Mouse (Mus musculus) G1E (cell line): ENCODE measurements at regions not wholly inside any gene's neighbourhood (a gene's known extent, or its start where the extent isn't known, plus 50 kb on each side); places are given as distances from the start of the nearest gene placed in this dataset.
"Not testable (repeated sequence)": the region's sequence is repeated elsewhere in the genome, so short reads cannot be mapped to it uniquely, and the experiment has no call there.

Experiments used
- ATAC-seq: 2 replicates; pipeline ENCODE4 v1.8.0; 2016; ENCODE audit warnings: mild to moderate bottlenecking; ENCODE audit not compliant: insufficient number of reproducible peaks, poor library complexity, low FRiP score, severe bottlenecking; ENCODE audit errors: extremely low read depth
- DNase-seq: peaks from one replicate; pipeline ENCODE4 v3.0.0; 2012; ENCODE audit warnings: low spot score
- H3K27me3 ChIP-seq: 2 replicates; pipeline ENCODE4 v1.6.1; 2012; ENCODE audit warnings: mild to moderate bottlenecking, low read length, inconsistent platforms; ENCODE audit not compliant: insufficient read depth
- H3K36me3 ChIP-seq: replicated peaks from 2 replicates; pipeline ENCODE3; 2012; ENCODE audit warnings: mild to moderate bottlenecking, inconsistent platforms
- H3K4me1 ChIP-seq: 2 replicates; pipeline ENCODE4 v1.6.1; 2012; ENCODE audit warnings: low read depth, low read length, inconsistent platforms, mixed read lengths; ENCODE audit not compliant: insufficient read depth
- H3K4me3 ChIP-seq: 2 replicates; pipeline ENCODE4 v1.5.1; 2012; ENCODE audit warnings: low read depth, mild to moderate bottlenecking, inconsistent platforms, low read length, moderate library complexity, mixed read lengths
- H3K9me3 ChIP-seq: replicated peaks from 2 replicates; pipeline ENCODE4 v1.6.1; 2012; ENCODE audit warnings: inconsistent platforms
- CTCF ChIP-seq: IDR thresholded peaks from 2 replicates; pipeline ENCODE4 v1.5.1; 2012; ENCODE audit warnings: low read depth, low read length, inconsistent platforms, mixed read lengths
- GATA1 ChIP-seq: IDR thresholded peaks from 2 replicates; pipeline ENCODE4 v1.6.1; 2012; ENCODE audit warnings: borderline replicate concordance, low read length, inconsistent platforms, mixed read lengths
- GATA2 ChIP-seq: IDR thresholded peaks from 2 replicates; pipeline ENCODE4 v1.6.1; 2012; ENCODE audit warnings: low read depth, low read length, inconsistent platforms, borderline replicate concordance
- POLR2AphosphoS5 ChIP-seq: IDR thresholded peaks from 2 replicates; pipeline ENCODE4 v1.6.1; 2012; ENCODE audit warnings: low read depth, low read length, inconsistent platforms; ENCODE audit not compliant: insufficient replicate concordance
- TAL1 ChIP-seq: conservative IDR thresholded peaks from 2 replicates; pipeline ENCODE4 v1.6.1; 2012; ENCODE audit warnings: low read depth, low read length, inconsistent platforms, mixed read lengths

DNA sequence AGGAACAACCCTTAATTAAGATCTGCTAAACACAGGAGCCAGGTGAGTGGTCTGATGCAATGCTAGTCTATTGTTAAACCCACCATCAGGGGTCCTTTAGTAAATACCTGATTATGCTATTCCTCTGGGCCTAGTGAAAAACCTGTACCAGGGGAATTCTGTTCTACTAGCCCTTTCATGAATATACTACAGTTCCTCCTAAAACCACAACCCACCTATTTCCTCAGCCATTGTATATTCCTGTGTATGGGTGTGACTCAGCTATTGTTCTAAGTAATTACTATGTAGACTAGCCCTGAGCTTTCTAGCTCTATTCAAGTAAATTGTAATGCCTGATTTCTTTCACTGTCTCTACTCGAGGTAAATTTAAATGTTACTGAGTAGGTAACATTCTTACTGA, 57.0 kb upstream of the Egfem1 start:
- H3K9me3 ChIP-seq, DNase-seq, H3K36me3 ChIP-seq, H3K27me3 ChIP-seq, H3K4me3 ChIP-seq, ATAC-seq, H3K4me1 ChIP-seq: not testable (repeated sequence)

DNA sequence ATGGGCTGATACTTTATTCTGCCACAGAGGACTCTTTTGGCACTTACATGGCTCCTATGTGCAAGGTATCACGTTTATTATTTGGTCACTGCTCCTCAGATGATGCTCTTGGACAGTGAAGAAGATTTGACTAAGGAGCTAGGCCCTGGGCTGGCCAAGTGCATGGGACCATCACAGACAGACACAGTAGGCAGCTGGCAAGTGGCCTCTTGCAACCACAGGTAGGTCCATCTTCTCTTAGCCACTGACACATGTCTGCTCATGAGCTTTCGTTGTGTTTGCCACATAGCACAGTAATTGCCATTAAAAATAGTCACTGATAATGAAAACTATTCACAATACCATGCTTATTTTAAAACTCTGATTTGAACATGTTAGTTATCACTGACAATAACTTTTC, 54.1 kb upstream of the Egfem1 start:
- no peak for ATAC-seq
- no peaks in the 10 kb centered on the region for H3K36me3 ChIP-seq
- H3K9me3 ChIP-seq = no peaks in the 10 kb centered on the region
- TF ChIP-seq CTCF = no peak
- TF ChIP-seq GATA1 = no peak
- TF ChIP-seq TAL1 = no peak
- TF ChIP-seq POLR2AphosphoS5 = no peak
- no peak for TF ChIP-seq GATA2
- no peak for DNase-seq
- no peak overlapping the region for H3K4me3 ChIP-seq
- H3K4me1 ChIP-seq = no peaks in the 10 kb centered on the region
- no peaks in the 10 kb centered on the region for H3K27me3 ChIP-seq

DNA sequence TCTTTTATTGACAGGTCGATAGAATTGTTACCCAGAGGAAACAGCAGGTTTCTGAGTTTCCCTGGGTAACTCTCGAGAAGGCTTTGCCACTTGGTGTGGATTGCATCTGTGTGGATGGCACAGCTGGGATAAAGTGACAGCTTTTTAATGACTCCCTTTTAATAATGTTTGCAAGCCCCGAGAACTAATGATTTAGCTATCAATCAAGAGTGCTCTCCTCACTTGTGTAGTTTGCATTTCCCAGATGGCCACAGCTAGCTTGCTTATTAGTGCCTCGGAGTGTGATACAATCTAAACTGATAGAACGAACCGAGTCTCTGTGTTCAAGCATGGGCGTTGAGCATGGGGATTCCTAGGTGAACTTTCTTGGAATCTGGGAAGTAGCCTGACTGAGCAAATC, 51.0 kb upstream of the Egfem1 start:
- no peak for TF ChIP-seq POLR2AphosphoS5
- TF ChIP-seq TAL1 = no peak
- no peak for TF ChIP-seq GATA2
- no peak for TF ChIP-seq CTCF
- TF ChIP-seq GATA1 = no peak
- Histone ChIP-seq H3K4me3 (no peak overlapping the region), H3K9me3 (no peaks in the 10 kb centered on the region), H3K36me3 (no peaks in the 10 kb centered on the region), H3K4me1 (no peaks in the 10 kb centered on the region), H3K27me3 (no peaks in the 10 kb centered on the region)
- ATAC-seq (no peak), DNase-seq (no peak)

DNA sequence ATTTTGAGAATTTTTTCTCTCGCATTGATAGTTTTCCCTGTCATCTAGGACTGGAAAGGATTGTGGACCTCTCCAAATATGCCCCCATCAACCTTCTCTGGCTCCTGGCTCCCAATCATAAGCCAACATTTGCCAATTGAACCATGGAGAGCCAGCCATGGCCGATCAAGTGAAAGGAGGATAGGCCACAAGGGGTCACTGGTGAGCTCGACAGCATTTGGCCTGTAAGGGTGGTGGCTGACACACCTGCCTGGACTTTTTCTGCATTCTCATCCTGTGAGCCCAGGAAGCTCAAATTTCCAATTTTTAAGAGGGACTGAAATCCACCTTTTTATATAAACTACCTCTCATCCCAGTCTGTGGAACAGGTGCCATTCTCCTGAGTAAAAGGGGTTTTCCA, 50.0 kb upstream of the Egfem1 start:
- H3K36me3 ChIP-seq = no peaks in the 10 kb centered on the region
- H3K4me3 ChIP-seq = no peak overlapping the region
- no peaks in the 10 kb centered on the region for H3K27me3 ChIP-seq
- DNase-seq (peak; percentile 1), ATAC-seq (no peak)
- no peak for TF ChIP-seq TAL1
- no peak for TF ChIP-seq GATA1
- peak; percentile 33; the same call in 1 of the 2 replicates for TF ChIP-seq CTCF
- TF ChIP-seq GATA2 = no peak
- no peaks in the 10 kb centered on the region for H3K4me1 ChIP-seq
- H3K9me3 ChIP-seq = no peaks in the 10 kb centered on the region
